Mouse (Mus musculus): Measurements from ENCODE around the gene Tgfbr2. TPM values are rescaled to one million over a fixed set of nuclear protein-coding genes. Genes with fewer than 3 reads are reported as not detected.

Gene Tgfbr2
- polyA plus RNA-seq, 1 experiment from 2014 or later: 3.6 TPM

- Histone ChIP-seq H3K27me3 (ENCODE audit: control insufficient read depth, insufficient read depth, low read length) (no peaks in the 10 kb centered on the region), H3K4me2 (ENCODE audit: low read depth, low read length) (no peak overlapping the region), H3K9ac (replicated peaks; ENCODE audit: low read depth, low read length) (no peak overlapping the region), H3K36me3 (ENCODE audit: control insufficient read depth, insufficient read depth, low read length) (no peaks in the 10 kb centered on the region), H3K9me3 (ENCODE audit: control insufficient read depth, low read length) (no peaks in the 10 kb centered on the region), H3K4me1 (ENCODE audit: control insufficient read depth, insufficient read depth, low read length) (no peaks in the 10 kb centered on the region), H3K4me3 (ENCODE audit: low read depth, low read length) (no peak overlapping the region), H3K27ac (ENCODE audit: low read depth, low read length) (no peak overlapping the region)
- WGBS: 86% methylated on average over 7 of the region's 7 CpGs
- ATAC-seq (ENCODE audit: low read depth): no peak
These were observed 41.9 kb upstream of the Tgfbr2 start for GRCm38 (mm10) chr9:116217099-116217498.

GRCm38 (mm10) chr9:116216677-116217076 lies 41.5 kb upstream of the Tgfbr2 start:
- Histone ChIP-seq H3K27ac (ENCODE audit: low read depth, low read length) (no peak overlapping the region), H3K9ac (replicated peaks; ENCODE audit: low read depth, low read length) (no peak overlapping the region), H3K36me3 (ENCODE audit: control insufficient read depth, insufficient read depth, low read length) (no peaks in the 10 kb centered on the region), H3K4me2 (ENCODE audit: low read depth, low read length) (no peak overlapping the region), H3K4me1 (ENCODE audit: control insufficient read depth, insufficient read depth, low read length) (no peaks in the 10 kb centered on the region), H3K9me3 (ENCODE audit: control insufficient read depth, low read length) (no peaks in the 10 kb centered on the region), H3K27me3 (ENCODE audit: control insufficient read depth, insufficient read depth, low read length) (no peaks in the 10 kb centered on the region), H3K4me3 (ENCODE audit: low read depth, low read length) (no peak overlapping the region)
- 92% methylated on average over 10 of the region's 10 CpGs for WGBS
- ATAC-seq (ENCODE audit: low read depth): no peak

GRCm38 (mm10) chr9:116214296-116214695 lies 39.1 kb upstream of the Tgfbr2 start:
- Histone ChIP-seq H3K9me3 (ENCODE audit: control insufficient read depth, low read length) (no peaks in the 10 kb centered on the region), H3K27ac (ENCODE audit: low read depth, low read length) (no peak overlapping the region), H3K4me1 (ENCODE audit: control insufficient read depth, insufficient read depth, low read length) (no peaks in the 10 kb centered on the region), H3K4me2 (ENCODE audit: low read depth, low read length) (no peak overlapping the region), H3K9ac (replicated peaks; ENCODE audit: low read depth, low read length) (no peak overlapping the region), H3K4me3 (ENCODE audit: low read depth, low read length) (no peak overlapping the region), H3K27me3 (ENCODE audit: control insufficient read depth, insufficient read depth, low read length) (no peaks in the 10 kb centered on the region), H3K36me3 (ENCODE audit: control insufficient read depth, insufficient read depth, low read length) (no peaks in the 10 kb centered on the region)
- 87% methylated on average over 6 of the region's 6 CpGs for WGBS
- ATAC-seq (ENCODE audit: low read depth): no peak

- no peak overlapping the region for H3K27ac ChIP-seq (ENCODE audit: low read depth, low read length)
- no peak for ATAC-seq (ENCODE audit: low read depth)
- no peak overlapping the region for H3K9ac ChIP-seq (replicated peaks; ENCODE audit: low read depth, low read length)
- 47% methylated on average over 8 of the region's 8 CpGs for WGBS
- no peaks in the 10 kb centered on the region for H3K9me3 ChIP-seq (ENCODE audit: control insufficient read depth, low read length)
- no peaks in the 10 kb centered on the region for H3K4me1 ChIP-seq (ENCODE audit: control insufficient read depth, insufficient read depth, low read length)
- no peaks in the 10 kb centered on the region for H3K36me3 ChIP-seq (ENCODE audit: control insufficient read depth, insufficient read depth, low read length)
- no peaks in the 10 kb centered on the region for H3K27me3 ChIP-seq (ENCODE audit: control insufficient read depth, insufficient read depth, low read length)
- H3K4me3 ChIP-seq (ENCODE audit: low read depth, low read length): no peak overlapping the region
- H3K4me2 ChIP-seq (ENCODE audit: low read depth, low read length): no peak overlapping the region
These were observed 37.9 kb upstream of the Tgfbr2 start for GRCm38 (mm10) chr9:116212915-116213619.

GRCm38 (mm10) chr9:116212069-116212468 lies 36.9 kb upstream of the Tgfbr2 start:
- Histone ChIP-seq H3K4me3 (ENCODE audit: low read depth, low read length) (no peak overlapping the region), H3K4me2 (ENCODE audit: low read depth, low read length) (no peak overlapping the region), H3K36me3 (ENCODE audit: control insufficient read depth, insufficient read depth, low read length) (no peaks in the 10 kb centered on the region), H3K27me3 (ENCODE audit: control insufficient read depth, insufficient read depth, low read length) (no peaks in the 10 kb centered on the region), H3K9me3 (ENCODE audit: control insufficient read depth, low read length) (no peaks in the 10 kb centered on the region), H3K27ac (ENCODE audit: low read depth, low read length) (no peak overlapping the region), H3K9ac (replicated peaks; ENCODE audit: low read depth, low read length) (no peak overlapping the region), H3K4me1 (ENCODE audit: control insufficient read depth, insufficient read depth, low read length) (no peaks in the 10 kb centered on the region)
- 88% methylated on average over 12 of the region's 12 CpGs for WGBS
- no peak for ATAC-seq (ENCODE audit: low read depth)

- Histone ChIP-seq H3K36me3 (ENCODE audit: control insufficient read depth, insufficient read depth, low read length) (no peaks in the 10 kb centered on the region), H3K9ac (replicated peaks; ENCODE audit: low read depth, low read length) (no peak overlapping the region), H3K27ac (ENCODE audit: low read depth, low read length) (no peak overlapping the region), H3K9me3 (ENCODE audit: control insufficient read depth, low read length) (no peaks in the 10 kb centered on the region), H3K4me1 (ENCODE audit: control insufficient read depth, insufficient read depth, low read length) (no peaks in the 10 kb centered on the region), H3K27me3 (ENCODE audit: control insufficient read depth, insufficient read depth, low read length) (no peaks in the 10 kb centered on the region), H3K4me2 (ENCODE audit: low read depth, low read length) (no peak overlapping the region), H3K4me3 (ENCODE audit: low read depth, low read length) (no peak overlapping the region)
- ATAC-seq (ENCODE audit: low read depth): no peak
- WGBS: 85% methylated on average over 16 of the region's 16 CpGs
These were observed 33.2 kb upstream of the Tgfbr2 start for GRCm38 (mm10) chr9:116208169-116208904.

GRCm38 (mm10) chr9:116206901-116207300 lies 31.7 kb upstream of the Tgfbr2 start:
- ATAC-seq (ENCODE audit: low read depth): no peak
- no peak overlapping the region for H3K9ac ChIP-seq (replicated peaks; ENCODE audit: low read depth, low read length)
- no peaks in the 10 kb centered on the region for H3K36me3 ChIP-seq (ENCODE audit: control insufficient read depth, insufficient read depth, low read length)
- no peaks in the 10 kb centered on the region for H3K9me3 ChIP-seq (ENCODE audit: control insufficient read depth, low read length)
- no peak overlapping the region for H3K27ac ChIP-seq (ENCODE audit: low read depth, low read length)
- 45% methylated on average over 2 of the region's 2 CpGs for WGBS
- H3K4me1 ChIP-seq (ENCODE audit: control insufficient read depth, insufficient read depth, low read length): no peaks in the 10 kb centered on the region
- no peak overlapping the region for H3K4me2 ChIP-seq (ENCODE audit: low read depth, low read length)
- no peaks in the 10 kb centered on the region for H3K27me3 ChIP-seq (ENCODE audit: control insufficient read depth, insufficient read depth, low read length)
- no peak overlapping the region for H3K4me3 ChIP-seq (ENCODE audit: low read depth, low read length)

GRCm38 (mm10) chr9:116203675-116204074 lies 28.5 kb upstream of the Tgfbr2 start:
- H3K27me3 ChIP-seq (ENCODE audit: control insufficient read depth, insufficient read depth, low read length): no peaks in the 10 kb centered on the region
- no peak overlapping the region for H3K4me2 ChIP-seq (ENCODE audit: low read depth, low read length)
- H3K4me3 ChIP-seq (ENCODE audit: low read depth, low read length): no peak overlapping the region
- H3K9ac ChIP-seq (replicated peaks; ENCODE audit: low read depth, low read length): no peak overlapping the region
- ATAC-seq (ENCODE audit: low read depth): no peak
- no peaks in the 10 kb centered on the region for H3K36me3 ChIP-seq (ENCODE audit: control insufficient read depth, insufficient read depth, low read length)
- H3K9me3 ChIP-seq (ENCODE audit: control insufficient read depth, low read length): no peaks in the 10 kb centered on the region
- H3K4me1 ChIP-seq (ENCODE audit: control insufficient read depth, insufficient read depth, low read length): no peaks in the 10 kb centered on the region
- 91% methylated on average over 1 of the region's 1 CpGs for WGBS
- H3K27ac ChIP-seq (ENCODE audit: low read depth, low read length): no peak overlapping the region

GRCm38 (mm10) chr9:116199127-116199526 lies 24.0 kb upstream of the Tgfbr2 start:
- no peak overlapping the region for H3K4me2 ChIP-seq (ENCODE audit: low read depth, low read length)
- no peak overlapping the region for H3K4me3 ChIP-seq (ENCODE audit: low read depth, low read length)
- no peaks in the 10 kb centered on the region; the same call in 1 of the 2 replicates for H3K4me1 ChIP-seq (ENCODE audit: control insufficient read depth, insufficient read depth, low read length)
- H3K27me3 ChIP-seq (ENCODE audit: control insufficient read depth, insufficient read depth, low read length): no peaks in the 10 kb centered on the region
- no peaks in the 10 kb centered on the region for H3K9me3 ChIP-seq (ENCODE audit: control insufficient read depth, low read length)
- H3K9ac ChIP-seq (replicated peaks; ENCODE audit: low read depth, low read length): no peak overlapping the region
- ATAC-seq (ENCODE audit: low read depth): no peak
- 57% methylated on average over 9 of the region's 9 CpGs for WGBS
- H3K27ac ChIP-seq (ENCODE audit: low read depth, low read length): no peak overlapping the region
- no peaks in the 10 kb centered on the region for H3K36me3 ChIP-seq (ENCODE audit: control insufficient read depth, insufficient read depth, low read length)

All from neural tube, embryonic 14.5 days (tissue).